Comparison of ENCODE assay signal across 7 mouse cellular contexts in the genomic region with DNA sequence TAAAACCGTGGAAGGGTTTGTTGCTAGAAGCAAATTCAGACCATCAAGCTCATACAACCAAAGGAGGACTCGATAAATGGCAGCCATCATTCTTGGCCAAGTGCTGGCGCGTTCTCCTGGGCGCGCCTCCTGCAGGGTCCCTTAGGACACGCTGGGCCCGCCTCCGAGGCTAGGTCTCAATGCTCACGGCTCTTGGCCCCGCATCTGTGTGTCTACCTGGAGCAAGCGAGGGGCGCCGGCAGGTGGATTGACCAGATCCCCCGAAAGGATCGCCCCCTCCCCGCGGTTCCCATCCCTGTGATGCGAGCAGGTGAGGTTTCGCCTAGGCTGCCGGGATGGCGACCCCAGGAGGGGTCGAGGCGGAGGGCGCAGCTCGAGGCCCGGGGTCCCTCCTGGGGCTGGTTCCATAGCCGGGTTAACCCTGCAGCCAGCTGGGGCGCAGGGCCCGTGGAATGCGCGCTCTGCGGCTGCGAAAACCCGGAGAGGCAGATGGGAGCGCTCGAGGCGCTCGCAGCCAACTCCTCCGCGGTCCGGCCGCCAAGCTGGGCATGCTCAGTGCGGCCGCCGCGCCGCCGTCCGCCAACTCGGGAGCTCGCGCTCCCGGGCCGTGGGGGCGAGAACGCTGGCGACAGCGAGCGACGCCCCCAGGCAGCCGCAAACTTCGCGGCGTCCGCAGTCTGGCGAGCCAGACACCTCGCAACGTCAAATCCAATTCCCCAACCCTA. TPM values are rescaled to one million over a fixed set of nuclear protein-coding genes. Genes with fewer than 3 reads are reported as not detected.
DNase-seq lines count a peak whose midpoint lies in the region; ATAC-seq and TF ChIP-seq lines count a peak whose summit lies in the region.

TSS of gene Med12l (plus strand) at position 555 of the 725 bp plus-strand sequence.

- intact Hi-C loops in gastrocnemius, postnatal 14 days (cut with DNase I; ENCODE audit: low total_unique reads), result no loop called here
- intact Hi-C loops in left cerebral cortex, postnatal 14 days (cut with DNase I), result loop anchor here (2.0 to 5.0 kb wide), 3 partner anchors 23 to 348 kb away; no protein-coding TSS in a partner anchor

- peak; percentile 82 for ATAC-seq in intestine, embryonic 16.5 days

- H3K27ac ChIP-seq in cortical plate, adult 2 months (ENCODE audit: insufficient read depth, low read length), result peak within 1 kb of the TSS; percentile 100
- peak within 1 kb of the TSS; percentile 83 for H3K27ac ChIP-seq in intestine, embryonic 16.5 days (ENCODE audit: low read length)

- no peak for TF ChIP-seq CTCF in cortical plate, adult 2 months (IDR thresholded peaks at IDR 0.05; ENCODE audit: extremely low read depth, insufficient read depth, low read length)

- peaks cover 3% of the 10 kb centered on the region; the same call in 1 of the 2 replicates for H3K4me1 ChIP-seq in cortical plate, adult 2 months (ENCODE audit: control insufficient read depth, insufficient read depth, low read length)
- peaks cover 5% of the 10 kb centered on the region; the same call in 1 of the 2 replicates for H3K4me1 ChIP-seq in intestine, embryonic 16.5 days (ENCODE audit: control insufficient read depth, insufficient read depth, low read length)

- H3K4me3 ChIP-seq in cortical plate, adult 2 months (ENCODE audit: insufficient read depth, low read length), result peak within 1 kb of the TSS; percentile 87
- peak within 1 kb of the TSS; percentile 77 for H3K4me3 ChIP-seq in intestine, embryonic 16.5 days (ENCODE audit: low read length)

- WGBS in intestine, embryonic 16.5 days, result under 1% methylated on average over 69 of the region's 69 CpGs

- no peaks in the 10 kb centered on the region for H3K36me3 ChIP-seq in intestine, embryonic 16.5 days (ENCODE audit: control insufficient read depth, insufficient read depth, low read length)
- H3K36me3 ChIP-seq in splenic B cell, adult 2 months (ENCODE audit: control insufficient read depth, insufficient read depth, low read length, poor library complexity, severe bottlenecking), result no peaks in the 10 kb centered on the region

- TF ChIP-seq POLR2A in cortical plate, adult 2 months (IDR thresholded peaks at IDR 0.05; ENCODE audit: extremely low read depth, insufficient read depth, low read length), result peak; percentile 42; the same call in 1 of the 2 replicates

- peak; percentile 83 to 87 for DNase-seq in adrenal gland, postnatal 36 days
- DNase-seq in gastrocnemius, postnatal 14 days, result peak; percentile 61
- DNase-seq in left cerebral cortex, postnatal 14 days (ENCODE audit: low spot score in 2 of 2), result peak; percentile 82 to 87
- peak; percentile 86 for DNase-seq in mesoderm, embryonic 11.5 days (ENCODE audit: low read depth, low spot score)
- DNase-seq in splenic B cell, adult 2 months (ENCODE audit: low read depth, low spot score), result peak; percentile 1

- H3K27me3 ChIP-seq in intestine, embryonic 16.5 days (replicated peaks; ENCODE audit: control insufficient read depth, insufficient read depth, low read length), result no peaks in the 10 kb centered on the region
- no peaks in the 10 kb centered on the region for H3K27me3 ChIP-seq in splenic B cell, adult 2 months (ENCODE audit: control insufficient read depth, insufficient read depth, low read length, poor library complexity, severe bottlenecking)

- H3K4me2 ChIP-seq in intestine, embryonic 16.5 days (ENCODE audit: low read depth, low read length), result peak within 1 kb of the TSS; percentile 98

- peak within 1 kb of the TSS; percentile 73 for H3K9ac ChIP-seq in intestine, embryonic 16.5 days (ENCODE audit: low read depth, low read length)

- H3K9me3 ChIP-seq in intestine, embryonic 16.5 days (ENCODE audit: control insufficient read depth, low read length), result no peaks in the 10 kb centered on the region

RNA-seq across cellular contexts. Expression of gene Med12l, which starts in this region (rescaled TPM):
- total RNA-seq in adrenal gland, postnatal 36 days (2021), result 10 to 100 TPM; 12.9 to 13.3 TPM
- 11.2 and 11.4 TPM in 2 replicates for polyA plus RNA-seq in cortical plate, adult 2 months (2012; rRNA removed)
- 1 to 10 TPM; 1.4 to 1.9 TPM for total RNA-seq in gastrocnemius, postnatal 14 days (2021)
- 0.65 and 0.69 TPM in 2 replicates for polyA plus RNA-seq in intestine, embryonic 16.5 days (2015; fragmentation: Nextera tagmentation; extraction: Ambion mirVana)
- total RNA-seq in left cerebral cortex, postnatal 14 days (2021), result 10 to 100 TPM; 32.4 to 33.0 TPM

Comparison
In these comparisons a context has a peak if more than half of its experiments do, and no peak if none do; other contexts are left out.
1. Peak in every context shown above with its lines: DNase-seq, ATAC-seq, H3K4me3 ChIP-seq and H3K27ac ChIP-seq.
2. RNA of gene Med12l (total RNA-seq): 32.4 to 33.0 TPM in left cerebral cortex, postnatal 14 days and 12.9 to 13.3 TPM in adrenal gland, postnatal 36 days; 1.4 to 1.9 TPM in gastrocnemius, postnatal 14 days; every median in the first group is over 4 times any median in the second.
3. Peak in ATAC-seq, H3K4me3 ChIP-seq, H3K27ac ChIP-seq, H3K9ac ChIP-seq and H3K4me2 ChIP-seq in intestine, embryonic 16.5 days; RNA of the gene not detected or under 1 TPM.
4. DNase-seq: peak in every context shown above with its lines; median percentile 86 in mesoderm, embryonic 11.5 days; 85 in adrenal gland, postnatal 36 days; 84 in left cerebral cortex, postnatal 14 days; 61 in gastrocnemius, postnatal 14 days; 1 in splenic B cell, adult 2 months.